Mouse (Mus musculus): ENCODE measurements around the gene Mkrn2.
"Not testable (repeated sequence)": the region's sequence is repeated elsewhere in the genome, so short reads cannot be mapped to it uniquely, and the experiment has no call there.

Gene Mkrn2

DNA sequence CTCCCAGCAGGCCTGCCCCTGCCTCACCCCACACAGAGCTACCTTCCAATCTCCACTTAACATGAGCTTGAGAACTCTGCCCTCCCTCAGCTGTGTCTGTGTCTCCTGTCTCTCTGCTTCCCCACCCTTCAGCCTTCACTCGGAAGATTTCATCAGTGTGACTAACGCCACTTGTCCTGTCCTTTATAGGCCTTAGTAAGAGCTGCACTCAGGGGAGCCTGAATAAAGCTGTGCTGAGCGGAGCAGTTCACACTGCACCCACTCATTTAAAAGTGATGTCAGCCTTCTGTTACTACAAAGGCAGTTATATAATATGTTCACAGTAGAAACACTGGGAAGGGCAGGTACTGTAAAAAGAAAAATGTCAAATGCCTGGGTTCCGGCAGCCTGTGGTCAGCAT lies 5.7 kb downstream of the Mkrn2 start:
- DNase-seq (ENCODE audit: low spot score in 2 of 2), result no peak

DNA sequence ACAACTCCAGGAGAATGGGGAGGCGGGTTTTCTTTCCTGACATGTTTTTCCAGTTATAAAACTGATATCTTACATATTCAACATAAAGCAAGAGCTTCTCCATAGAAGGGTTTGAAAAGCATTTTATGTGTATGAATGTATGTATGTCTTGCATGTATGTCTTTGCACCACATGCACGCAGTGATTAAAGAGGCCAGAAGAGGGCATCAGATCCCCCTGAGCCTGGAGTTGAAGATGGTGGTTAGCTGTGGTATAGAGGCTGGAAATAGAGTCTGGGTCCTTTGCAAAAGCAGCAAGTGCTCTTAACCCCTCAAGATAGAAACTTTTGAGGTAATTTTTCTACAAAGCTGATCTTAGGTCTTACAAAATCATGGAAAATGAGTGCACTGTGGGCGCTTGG lies 7.4 kb downstream of the Mkrn2 start:
- DNase-seq (ENCODE audit: low spot score in 2 of 2), result no peak

DNA sequence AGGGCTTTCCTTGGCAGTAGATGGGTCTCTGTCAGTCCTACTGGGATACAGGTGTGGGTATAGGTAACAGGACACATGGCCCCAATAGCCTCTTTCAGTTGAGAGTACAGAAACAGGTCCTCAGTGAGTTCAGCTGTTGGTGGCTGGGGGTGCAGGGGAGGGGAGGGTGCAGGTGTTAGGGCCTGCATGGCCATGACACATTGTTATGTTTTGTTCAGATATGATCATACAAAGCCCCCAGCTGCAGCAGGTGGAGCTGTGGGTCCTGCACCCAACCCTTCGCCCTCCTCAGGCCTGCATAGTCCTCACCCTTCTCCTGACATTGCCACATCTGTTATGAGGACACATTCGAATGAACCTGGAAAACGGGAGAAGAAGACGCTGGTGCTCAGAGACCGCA lies 8.6 kb downstream of the Mkrn2 start:
- no peak for DNase-seq (ENCODE audit: low spot score in 2 of 2)

GRCm38 (mm10) chr6:115613793-115614192 lies 12.1 kb downstream of the Mkrn2 start:
- no peak for DNase-seq (ENCODE audit: low spot score in 2 of 2)

GRCm38 (mm10) chr6:115615983-115616382 lies 14.3 kb downstream of the Mkrn2 start:
- DNase-seq (ENCODE audit: low spot score in 2 of 2), result no peak

- no peak for DNase-seq (ENCODE audit: low spot score in 2 of 2)
Observed at GRCm38 (mm10) chr6:115619818-115620217, 18.1 kb downstream of the Mkrn2 start.

DNA sequence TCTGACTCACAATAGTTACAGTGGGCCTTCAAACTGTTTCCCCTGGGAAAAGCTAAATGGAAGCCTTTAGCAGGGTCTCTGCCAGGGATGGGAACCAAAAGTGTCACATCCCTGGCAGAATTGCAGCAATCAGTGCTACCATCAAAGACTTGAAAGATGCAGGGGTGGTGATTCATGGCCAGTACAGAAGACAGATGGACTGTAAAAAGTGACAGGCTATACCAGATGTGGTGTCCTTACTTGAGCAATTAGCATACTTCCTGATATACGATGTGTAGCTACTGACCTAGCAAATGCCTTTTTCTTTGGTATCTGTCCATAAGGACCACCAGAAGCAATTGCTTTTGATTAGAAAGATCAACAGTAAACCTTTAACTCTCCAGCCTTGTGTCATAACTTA lies 19.2 kb downstream of the Mkrn2 start:
- no peak for DNase-seq (ENCODE audit: low spot score in 2 of 2)

- no peak for DNase-seq (ENCODE audit: low spot score in 2 of 2)
Observed at GRCm38 (mm10) chr6:115626121-115626520, 24.4 kb downstream of the Mkrn2 start.

GRCm38 (mm10) chr6:115631056-115631795 lies 29.5 kb downstream of the Mkrn2 start:
- DNase-seq (ENCODE audit: low spot score in 2 of 2), result no peak

DNA sequence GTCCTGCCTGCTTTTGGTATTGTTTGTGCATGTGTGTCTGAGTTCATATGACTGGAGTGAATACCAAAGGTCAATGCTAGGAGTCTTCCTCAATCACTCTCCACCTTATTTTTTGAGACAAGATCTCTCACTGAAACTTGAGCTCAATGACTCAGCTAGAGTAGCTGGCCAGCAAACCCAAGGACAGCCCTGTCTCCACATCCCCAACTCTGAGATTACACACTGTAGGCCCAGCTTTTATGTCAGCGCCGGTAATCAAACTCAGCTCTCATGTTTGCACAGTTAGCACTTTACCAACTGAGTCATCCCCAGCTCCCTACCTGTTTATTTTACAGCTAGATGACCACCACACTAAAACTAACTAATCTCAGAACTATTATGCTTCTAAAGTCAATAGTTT lies 32.3 kb downstream of the Mkrn2 start:
- DNase-seq (ENCODE audit: low spot score in 2 of 2), result no peak

DNA sequence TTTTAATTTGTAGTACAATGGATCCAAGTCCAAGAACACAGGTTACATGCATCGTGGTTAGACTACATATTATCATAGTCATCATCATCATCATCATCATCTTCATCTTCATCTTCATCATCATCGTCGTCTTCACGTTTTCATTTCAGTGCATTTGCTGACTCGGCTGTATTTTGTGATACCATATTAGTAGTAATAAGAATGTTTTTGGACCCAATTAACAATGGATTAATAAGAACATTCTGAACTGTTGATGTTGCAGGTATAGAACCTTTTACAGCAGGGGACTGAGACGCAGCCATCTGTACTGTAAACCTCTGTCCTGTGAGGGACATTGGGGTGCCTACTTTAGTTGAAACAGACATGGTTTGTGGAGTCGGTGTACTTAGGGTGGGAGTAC lies 36.5 kb downstream of the Mkrn2 start:
- not testable (repeated sequence) for DNase-seq (ENCODE audit: low spot score in 2 of 2)

GRCm38 (mm10) chr6:115643315-115643714 lies 41.6 kb downstream of the Mkrn2 start:
- no peak for DNase-seq (ENCODE audit: low spot score in 2 of 2)

DNA sequence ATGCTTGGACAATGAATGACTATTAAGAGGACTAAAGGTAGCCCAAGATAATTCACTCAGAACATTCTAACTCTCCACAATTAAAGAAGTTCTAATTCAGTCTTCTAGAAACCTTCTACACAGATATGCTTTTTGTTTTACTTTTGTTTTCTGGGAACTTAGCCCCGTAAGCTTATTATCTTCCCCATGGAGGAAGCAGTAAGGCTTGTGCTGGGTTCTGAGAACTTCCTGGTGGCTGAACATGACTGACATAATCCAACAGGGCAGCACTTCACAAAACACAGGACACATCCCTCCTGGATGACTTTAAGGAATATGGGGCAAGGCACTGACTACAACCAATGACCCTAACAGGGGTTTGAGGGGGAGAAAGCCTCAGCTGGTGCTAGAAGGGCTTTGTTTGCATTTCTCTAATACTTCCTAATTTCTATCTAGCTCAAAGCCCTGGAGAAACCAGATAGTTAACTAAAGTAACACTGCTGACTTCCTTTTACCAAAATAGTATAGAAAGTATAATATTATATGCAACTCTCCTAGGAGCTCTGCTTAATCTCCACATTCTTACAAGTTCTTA lies 48.2 kb downstream of the Mkrn2 start:
- DNase-seq (ENCODE audit: low spot score in 2 of 2), result no peak

DNA sequence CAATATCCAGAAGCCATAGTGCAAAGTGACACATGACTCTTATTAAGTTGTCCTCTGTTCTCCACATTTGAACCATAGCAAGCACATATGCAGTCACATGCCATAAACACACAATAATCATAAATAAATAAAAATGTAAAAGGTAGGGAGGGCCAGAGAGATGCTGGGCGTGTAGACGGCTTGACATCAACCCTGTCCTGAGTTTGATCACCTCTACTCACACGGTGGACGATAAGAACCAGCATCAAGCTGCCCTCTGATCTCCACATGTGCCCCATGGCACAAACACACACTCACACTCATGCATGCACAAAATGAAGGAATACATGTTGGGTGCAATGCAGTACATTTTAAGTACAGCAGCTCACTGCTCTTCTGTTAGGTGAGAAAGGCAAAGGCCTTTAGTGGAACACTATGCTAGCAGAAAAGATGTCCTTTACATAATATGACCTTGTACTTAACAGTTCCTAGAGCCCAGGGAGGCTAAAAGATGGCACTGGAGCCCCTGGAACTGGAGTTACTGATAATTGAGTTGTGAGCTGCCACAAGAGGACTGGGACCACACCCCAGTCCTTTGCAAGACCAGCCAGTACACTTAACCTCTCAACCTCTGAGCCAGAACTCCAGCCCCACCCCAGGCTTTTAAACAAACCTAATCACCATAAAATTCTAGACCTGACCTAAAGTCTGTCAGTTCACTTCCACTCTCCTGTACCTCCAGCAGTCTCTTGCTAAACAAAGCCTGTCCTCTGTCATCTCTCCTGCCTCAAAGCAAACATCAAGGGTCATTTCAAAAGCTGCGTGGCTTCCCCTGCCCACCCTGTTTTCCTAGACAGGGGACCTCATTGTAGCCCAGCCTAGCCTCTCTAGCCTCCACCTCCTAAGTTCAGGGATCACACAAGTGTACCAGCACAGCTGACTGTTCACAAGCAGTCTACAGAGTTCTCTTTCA lies 49.0 kb downstream of the Mkrn2 start:
- DNase-seq (ENCODE audit: low spot score in 2 of 2), result no peak

DNA sequence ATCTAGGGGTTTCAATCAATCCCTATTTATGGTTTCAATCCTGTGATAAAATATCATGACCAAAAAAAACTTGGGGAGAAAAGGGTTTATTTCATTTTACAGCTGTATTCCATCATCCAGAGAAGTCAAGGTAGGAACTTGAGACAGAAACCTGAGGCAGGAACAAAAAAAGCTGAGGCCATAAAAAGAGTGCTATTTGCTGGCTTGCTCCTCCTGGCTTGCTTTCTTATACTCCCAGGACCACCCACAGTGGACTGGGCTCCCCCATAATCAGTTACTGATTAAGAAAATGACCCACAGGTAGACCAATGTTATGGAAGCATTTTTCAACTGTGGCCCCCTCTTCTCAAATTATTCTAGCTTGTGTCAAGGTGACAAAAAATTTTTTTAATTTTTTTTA lies 50.0 kb downstream of the Mkrn2 start:
- DNase-seq (ENCODE audit: low spot score in 2 of 2), result no peak

GRCm38 (mm10) chr6:115653939-115654338 lies 52.2 kb downstream of the Mkrn2 start:
- no peak for DNase-seq (ENCODE audit: low spot score in 2 of 2)

GRCm38 (mm10) chr6:115658802-115659201 lies 57.1 kb downstream of the Mkrn2 start:
- no peak for DNase-seq (ENCODE audit: low spot score in 2 of 2)

- DNase-seq (ENCODE audit: low spot score in 2 of 2), result no peak
Observed at GRCm38 (mm10) chr6:115664268-115664667, 62.6 kb downstream of the Mkrn2 start.

DNA sequence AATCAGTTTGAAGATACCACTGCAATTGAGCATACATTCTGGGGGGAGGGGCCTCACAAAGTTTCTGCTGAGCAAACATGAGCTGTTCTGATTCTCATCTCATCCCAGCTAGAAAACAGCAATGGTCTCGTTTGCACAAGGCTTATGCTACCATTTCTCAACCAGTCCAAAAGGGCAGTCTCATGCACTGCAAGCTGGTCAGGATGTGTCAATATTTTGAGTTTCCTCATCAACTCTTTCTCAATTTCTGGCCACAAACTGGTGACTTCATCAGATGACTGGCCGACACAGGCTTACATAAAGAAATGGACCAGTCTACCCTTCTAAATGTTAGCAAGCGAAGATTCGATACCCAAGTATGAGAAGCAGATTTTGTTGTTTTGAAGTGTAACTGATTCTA lies 64.9 kb downstream of the Mkrn2 start:
- DNase-seq (ENCODE audit: low spot score in 2 of 2), result no peak
